Comparison of ENCODE assay signal across 20 mouse cellular contexts in genomic region chr12:7820718-7821117, GRCm38 (mm10).
"Had no signal": no experiment of that assay in that cellular context is flagged by ENCODE, and none has a peak within 500 bp of the region (broad histone marks: within the 10 kb centered on the region; RNA-seq: fewer than 3 reads in every experiment).

No protein-coding gene starts in this region.

- H3K36me3 ChIP-seq: heart, embryonic 13.5 days; heart, embryonic 15.5 days; hindbrain, embryonic 13.5 days; hindbrain, embryonic 15.5 days; kidney, embryonic 15.5 days; limb, embryonic 13.5 days; limb, embryonic 15.5 days; liver, embryonic 12.5 days had no signal

- DNase-seq: gastrocnemius, postnatal 14 days; gastrocnemius, postnatal 36 days; heart, adult 11 months; heart, adult 2 months; heart, postnatal 14 days; heart, postnatal 36 days; layer of hippocampus, adult 9-11 months; layer of hippocampus, postnatal 36 days; left cerebral cortex, postnatal 4 days had no signal

- H3K4me3 ChIP-seq: heart, adult 2 months; heart, embryonic 13.5 days; heart, embryonic 15.5 days; hindbrain, embryonic 13.5 days; hindbrain, embryonic 15.5 days; kidney, embryonic 15.5 days; limb, embryonic 13.5 days; limb, embryonic 15.5 days; liver, embryonic 12.5 days had no signal

- H3K9me3 ChIP-seq: hindbrain, embryonic 15.5 days; limb, embryonic 15.5 days had no signal

- H3K9ac ChIP-seq: heart, embryonic 13.5 days; heart, embryonic 15.5 days; hindbrain, embryonic 13.5 days; hindbrain, embryonic 15.5 days; kidney, embryonic 15.5 days; limb, embryonic 13.5 days; limb, embryonic 15.5 days; liver, embryonic 12.5 days had no signal

- H3K4me1 ChIP-seq: heart, embryonic 13.5 days; heart, embryonic 15.5 days; hindbrain, embryonic 13.5 days; hindbrain, embryonic 15.5 days; limb, embryonic 15.5 days; liver, embryonic 12.5 days had no signal

- ATAC-seq: forebrain, embryonic 16.5 days; hindbrain, postnatal 0 days; liver, embryonic 12.5 days had no signal

- H3K27ac ChIP-seq: heart, adult 2 months; heart, embryonic 13.5 days; heart, embryonic 15.5 days; hindbrain, embryonic 13.5 days; hindbrain, embryonic 15.5 days; hindbrain, postnatal 0 days; limb, embryonic 13.5 days; limb, embryonic 15.5 days; liver, embryonic 12.5 days had no signal

- H3K4me2 ChIP-seq: heart, embryonic 11.5 days; heart, embryonic 13.5 days; heart, embryonic 15.5 days; hindbrain, embryonic 13.5 days; hindbrain, embryonic 15.5 days; kidney, embryonic 15.5 days; limb, embryonic 13.5 days; limb, embryonic 15.5 days; liver, embryonic 12.5 days had no signal

- H3K27me3 ChIP-seq: heart, embryonic 13.5 days; heart, embryonic 15.5 days; hindbrain, embryonic 13.5 days; hindbrain, embryonic 15.5 days; kidney, embryonic 15.5 days; limb, embryonic 13.5 days; limb, embryonic 15.5 days; liver, embryonic 12.5 days had no signal
